Mouse (Mus musculus) left cerebral cortex, adult 11 months (tissue): Measurements from ENCODE around the gene Plcg2.

ENCODE experiments used
- DNase-seq: peaks from one replicate; pipeline ENCODE4 v3.0.0; 2022; ENCODE audit warnings: low spot score

The Plcg2 gene

GRCm38 (mm10) chr8:117547945-117548344 lies 49.9 kb downstream of the Plcg2 start:
- DNase-seq, result no peak

- no peak for DNase-seq
These were observed 50.4 kb downstream of the Plcg2 start for GRCm38 (mm10) chr8:117548453-117548852.

GRCm38 (mm10) chr8:117550529-117550928 lies 52.4 kb downstream of the Plcg2 start:
- no peak for DNase-seq

GRCm38 (mm10) chr8:117561014-117561413 lies 62.9 kb downstream of the Plcg2 start:
- no peak for DNase-seq

GRCm38 (mm10) chr8:117561735-117562361 lies 63.8 kb downstream of the Plcg2 start:
- DNase-seq, result no peak

- no peak for DNase-seq
These were observed 64.4 kb downstream of the Plcg2 start for GRCm38 (mm10) chr8:117562445-117563014.

GRCm38 (mm10) chr8:117569409-117569808 lies 71.3 kb downstream of the Plcg2 start:
- peak; percentile 43 for DNase-seq

- no peak for DNase-seq
These were observed 78.2 kb downstream of the Plcg2 start for GRCm38 (mm10) chr8:117576291-117576785.

- no peak for DNase-seq
These were observed 79.0 kb downstream of the Plcg2 start for GRCm38 (mm10) chr8:117577059-117577458.

GRCm38 (mm10) chr8:117577883-117578282 lies 79.8 kb downstream of the Plcg2 start:
- DNase-seq, result no peak

- no peak for DNase-seq
These were observed 80.8 kb downstream of the Plcg2 start for GRCm38 (mm10) chr8:117578856-117579255.

- DNase-seq, result no peak
These were observed 95.8 kb downstream of the Plcg2 start for GRCm38 (mm10) chr8:117593862-117594261.

GRCm38 (mm10) chr8:117595001-117595400 lies 96.9 kb downstream of the Plcg2 start:
- DNase-seq, result no peak

GRCm38 (mm10) chr8:117596777-117597176 lies 98.7 kb downstream of the Plcg2 start:
- no peak for DNase-seq

GRCm38 (mm10) chr8:117600839-117601238 lies 102.7 kb downstream of the Plcg2 start:
- DNase-seq, result no peak

- no peak for DNase-seq
These were observed 106.0 kb downstream of the Plcg2 start for GRCm38 (mm10) chr8:117604101-117604500.

- no peak for DNase-seq
These were observed 106.6 kb downstream of the Plcg2 start for GRCm38 (mm10) chr8:117604671-117605070.

- no peak for DNase-seq
These were observed 107.1 kb downstream of the Plcg2 start for GRCm38 (mm10) chr8:117605201-117605600.

- no peak for DNase-seq
These were observed 112.4 kb downstream of the Plcg2 start for GRCm38 (mm10) chr8:117610506-117610905.

GRCm38 (mm10) chr8:117612861-117613260 lies 114.8 kb downstream of the Plcg2 start:
- DNase-seq, result no peak

- peak; percentile 17 for DNase-seq
These were observed 128.1 kb downstream of the Plcg2 start for GRCm38 (mm10) chr8:117626040-117626838.

- no peak for DNase-seq
These were observed 129.0 kb downstream of the Plcg2 start for GRCm38 (mm10) chr8:117627096-117627495.

- no peak for DNase-seq
These were observed 134.4 kb downstream of the Plcg2 start for GRCm38 (mm10) chr8:117632532-117632931.
